Mouse (Mus musculus): ENCODE results near the gene Eif4b.
"Not testable (repeated sequence)": the region's sequence is repeated elsewhere in the genome, so short reads cannot be mapped to it uniquely, and the experiment has no call there.

Gene Eif4b

GRCm38 (mm10) chr15:102074876-102075585 lies 1.5 kb downstream of the Eif4b start:
- DNase-seq (ENCODE audit: low read depth, low spot score) = no peak

GRCm38 (mm10) chr15:102077111-102077677 lies 3.6 kb downstream of the Eif4b start:
- no peak for DNase-seq (ENCODE audit: low read depth, low spot score)

GRCm38 (mm10) chr15:102079221-102079620 lies 5.6 kb downstream of the Eif4b start:
- DNase-seq (ENCODE audit: low read depth, low spot score) = no peak

GRCm38 (mm10) chr15:102079924-102080323 lies 6.4 kb downstream of the Eif4b start:
- DNase-seq (ENCODE audit: low read depth, low spot score) = not testable (repeated sequence)

GRCm38 (mm10) chr15:102080429-102080828 lies 6.9 kb downstream of the Eif4b start:
- no peak for DNase-seq (ENCODE audit: low read depth, low spot score)

- DNase-seq (ENCODE audit: low read depth, low spot score) = no peak
These were observed 8.6 kb downstream of the Eif4b start for GRCm38 (mm10) chr15:102082148-102082547.

GRCm38 (mm10) chr15:102083028-102083427 lies 9.5 kb downstream of the Eif4b start:
- no peak for DNase-seq (ENCODE audit: low read depth, low spot score)

GRCm38 (mm10) chr15:102089914-102090585 lies 16.5 kb downstream of the Eif4b start:
- DNase-seq (ENCODE audit: low read depth, low spot score) = no peak

- peak; percentile 43 for DNase-seq (ENCODE audit: low read depth, low spot score)
These were observed 17.6 kb downstream of the Eif4b start for GRCm38 (mm10) chr15:102091063-102091679.

- no peak for DNase-seq (ENCODE audit: low read depth, low spot score)
These were observed 18.1 kb downstream of the Eif4b start for GRCm38 (mm10) chr15:102091688-102092087.

GRCm38 (mm10) chr15:102092222-102092621 lies 18.6 kb downstream of the Eif4b start:
- DNase-seq (ENCODE audit: low read depth, low spot score) = no peak

GRCm38 (mm10) chr15:102094157-102094556 lies 20.6 kb downstream of the Eif4b start:
- no peak for DNase-seq (ENCODE audit: low read depth, low spot score)

- DNase-seq (ENCODE audit: low read depth, low spot score) = no peak
These were observed 21.4 kb downstream of the Eif4b start for GRCm38 (mm10) chr15:102094988-102095387.

- DNase-seq (ENCODE audit: low read depth, low spot score) = no peak
These were observed 23.8 kb downstream of the Eif4b start for GRCm38 (mm10) chr15:102097147-102097915.

GRCm38 (mm10) chr15:102097991-102098555 lies 24.5 kb downstream of the Eif4b start:
- no peak for DNase-seq (ENCODE audit: low read depth, low spot score)

GRCm38 (mm10) chr15:102099260-102099659 lies 25.7 kb downstream of the Eif4b start:
- DNase-seq (ENCODE audit: low read depth, low spot score) = no peak

- DNase-seq (ENCODE audit: low read depth, low spot score) = no peak
These were observed 26.2 kb downstream of the Eif4b start for GRCm38 (mm10) chr15:102099771-102100160.

GRCm38 (mm10) chr15:102100161-102100981 lies 26.8 kb downstream of the Eif4b start, which contains the start of gene Tns2:
TSS of gene Tns2 (plus strand) at chr15:102100413.
- peak; percentile 70 for DNase-seq (ENCODE audit: low read depth, low spot score)

GRCm38 (mm10) chr15:102100996-102101671 lies 27.6 kb downstream of the Eif4b start:
- DNase-seq (ENCODE audit: low read depth, low spot score) = no peak

Measured in CD4-positive helper T cell, adult 2 months (primary cell).